Mouse (Mus musculus) hindbrain, embryonic 15.5 days (tissue): Measurements from ENCODE around the gene Gga3. TPM values are rescaled to one million over a fixed set of nuclear protein-coding genes. Genes with fewer than 3 reads are reported as not detected.

Source experiments
- ATAC-seq: fragments of 200-750 bp; cut with Nextera tagmentation; 2 replicates; pipeline ENCODE4 v1.8.0; 2017; ENCODE audit warnings: low read depth, moderate number of reproducible peaks, moderate TSS enrichment; ENCODE audit not compliant: low FRiP score
- H3K27ac ChIP-seq: fragments of 300-500 bp; sonication (generic); replicated peaks from 2 replicates; pipeline ENCODE4 v1.5.1; 2015; ENCODE audit warnings: mild to moderate bottlenecking, inconsistent platforms
- H3K27me3 ChIP-seq: fragments of 300-500 bp; sonication (generic); 2 replicates; pipeline ENCODE4 v1.6.1; 2015; ENCODE audit warnings: control low read depth, inconsistent platforms
- H3K36me3 ChIP-seq: fragments of 300-500 bp; sonication (generic); 2 replicates; pipeline ENCODE4 v1.6.1; 2015; ENCODE audit warnings: control low read depth, inconsistent platforms
- H3K4me1 ChIP-seq: fragments of 300-500 bp; sonication (generic); replicated peaks from 2 replicates; pipeline ENCODE4 v1.6.1; 2015; ENCODE audit warnings: control low read depth, inconsistent platforms
- H3K4me2 ChIP-seq: fragments of 300-500 bp; sonication (generic); 2 replicates; pipeline ENCODE4 v1.6.1; 2015; ENCODE audit warnings: moderate library complexity, mild to moderate bottlenecking, inconsistent platforms
- H3K4me3 ChIP-seq: fragments of 300-500 bp; sonication (generic); 2 replicates; pipeline ENCODE4 v1.5.1; 2015; ENCODE audit warnings: mild to moderate bottlenecking, inconsistent platforms
- H3K9ac ChIP-seq: fragments of 300-500 bp; sonication (generic); 2 replicates; pipeline ENCODE4 v1.6.1; 2015; ENCODE audit warnings: inconsistent platforms
- H3K9me3 ChIP-seq: fragments of 300-500 bp; sonication (generic); 2 replicates; pipeline ENCODE4 v1.6.1; 2016; ENCODE audit warnings: control low read depth, inconsistent platforms
- WGBS: fragments of 180-500 bp; shearing (Covaris S2); methylation state at CpG from one replicate; pipeline ENCODE4 v1.1.7; 2015; 5-methylcytosine and 5-hydroxymethylcytosine counted together
- polyA plus RNA-seq: library from polyadenylated mRNA; unstranded; fragments of >200 nt; fragmentation: Nextera tagmentation; extraction: Ambion mirVana; gene quantifications from 2 replicates; pipeline ENCODE4 v1.2.1, GENCODE M21; 2015

Gga3 gene
- polyA plus RNA-seq, 1 experiment from 2014 or later: 38.1 TPM

DNA sequence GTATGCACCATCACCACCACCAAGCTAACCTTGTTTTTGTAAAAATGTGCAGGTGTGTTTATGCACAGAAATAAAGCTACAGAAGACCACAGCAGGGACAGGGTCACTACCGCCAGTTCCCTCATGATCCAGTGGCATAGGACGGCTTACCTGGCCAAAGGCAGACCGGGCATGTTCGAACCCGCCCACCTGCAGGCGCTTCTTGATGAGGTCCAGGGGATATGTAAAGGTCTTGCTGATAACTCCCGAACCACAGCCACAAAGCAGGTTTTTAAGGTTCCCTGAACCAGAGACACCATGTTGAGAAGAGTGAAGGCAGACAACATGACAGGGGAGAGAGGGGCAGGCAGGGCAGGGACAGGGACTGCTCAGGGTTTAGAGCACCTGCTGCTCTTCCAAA, 12.5 kb upstream of the Gga3 start:
- Histone ChIP-seq H3K27me3 (peaks cover 6% of the 10 kb centered on the region; the same call in 1 of the 2 replicates), H3K4me2 (no peak overlapping the region), H3K4me1 (peaks cover 19% of the 10 kb centered on the region), H3K9ac (no peak overlapping the region), H3K36me3 (peaks cover 19% of the 10 kb centered on the region), H3K27ac (no peak overlapping the region), H3K9me3 (no peaks in the 10 kb centered on the region), H3K4me3 (no peak overlapping the region)
- 93% methylated on average over 7 of the region's 7 CpGs for WGBS
- ATAC-seq: no peak

DNA sequence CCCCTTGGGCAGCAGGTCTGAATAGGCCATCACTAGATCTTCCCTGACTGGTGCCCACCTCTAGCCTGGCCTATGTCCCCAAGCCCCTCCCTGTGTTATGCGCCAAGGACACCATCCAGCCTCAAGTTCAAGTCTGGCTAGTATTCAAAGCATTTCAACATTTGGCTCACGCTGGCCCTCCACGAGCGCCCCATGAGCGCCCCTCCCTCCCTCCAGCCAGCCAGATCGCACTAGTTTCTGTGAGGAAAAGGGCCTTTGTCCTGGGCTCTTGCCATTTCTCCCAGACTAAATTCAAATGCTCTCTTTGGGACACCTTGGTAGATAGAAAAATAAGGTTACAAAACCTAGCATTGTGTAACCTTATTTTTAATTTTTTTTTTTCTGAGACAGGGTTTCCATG, 12.0 kb upstream of the Gga3 start:
- H3K27me3 ChIP-seq: peaks cover 6% of the 10 kb centered on the region; the same call in 1 of the 2 replicates
- no peaks in the 10 kb centered on the region for H3K9me3 ChIP-seq
- ATAC-seq: no peak
- no peak overlapping the region for H3K4me3 ChIP-seq
- H3K27ac ChIP-seq: no peak overlapping the region
- WGBS: 93% methylated on average over 6 of the region's 6 CpGs
- peaks cover 15% of the 10 kb centered on the region for H3K36me3 ChIP-seq
- no peak overlapping the region for H3K9ac ChIP-seq
- peaks cover 19% of the 10 kb centered on the region for H3K4me1 ChIP-seq
- H3K4me2 ChIP-seq: no peak overlapping the region

DNA sequence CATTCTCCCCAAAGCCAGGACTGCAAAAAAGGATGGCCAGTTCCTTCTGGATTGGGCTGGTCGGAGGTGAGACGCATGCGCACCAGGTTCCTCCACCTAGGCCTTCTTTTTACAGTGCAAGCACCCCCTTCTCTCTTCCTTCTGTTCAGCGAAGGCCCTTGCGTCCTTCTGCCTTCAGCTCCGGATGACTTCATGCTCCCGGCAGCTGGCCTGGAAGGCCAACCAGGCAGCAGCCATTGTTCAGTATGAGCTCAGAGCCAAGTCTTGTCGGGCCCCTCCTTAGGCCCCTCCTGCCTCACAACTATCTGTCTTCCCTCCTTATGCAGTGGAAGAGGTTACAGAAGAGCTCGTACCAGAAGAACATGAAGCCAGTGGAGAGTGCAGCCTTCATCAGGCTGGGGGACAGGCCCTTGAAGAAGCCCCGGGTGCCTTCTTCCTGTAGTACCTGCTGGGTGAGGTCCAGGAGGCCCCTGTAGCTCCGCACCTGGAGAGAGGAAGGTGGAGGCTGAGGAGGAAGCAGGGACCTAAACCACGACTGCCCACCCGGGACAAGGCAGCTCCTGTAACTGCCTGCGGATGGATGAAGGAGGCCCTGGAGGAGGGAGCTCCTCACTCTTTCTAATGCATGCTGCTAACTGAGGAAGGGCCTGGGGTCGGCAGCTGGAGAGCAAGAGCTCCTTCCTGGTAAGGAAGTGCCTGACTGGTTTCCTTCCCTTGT, 11.4 kb upstream of the Gga3 start:
- no peak overlapping the region for H3K27ac ChIP-seq
- H3K4me2 ChIP-seq: no peak overlapping the region
- no peaks in the 10 kb centered on the region for H3K9me3 ChIP-seq
- peaks cover 19% of the 10 kb centered on the region for H3K4me1 ChIP-seq
- H3K4me3 ChIP-seq: no peak overlapping the region
- peaks cover 6% of the 10 kb centered on the region; the same call in 1 of the 2 replicates for H3K27me3 ChIP-seq
- 79% methylated on average over 15 of the region's 15 CpGs for WGBS
- ATAC-seq: no peak
- no peak overlapping the region for H3K9ac ChIP-seq
- peaks cover 10% of the 10 kb centered on the region for H3K36me3 ChIP-seq

DNA sequence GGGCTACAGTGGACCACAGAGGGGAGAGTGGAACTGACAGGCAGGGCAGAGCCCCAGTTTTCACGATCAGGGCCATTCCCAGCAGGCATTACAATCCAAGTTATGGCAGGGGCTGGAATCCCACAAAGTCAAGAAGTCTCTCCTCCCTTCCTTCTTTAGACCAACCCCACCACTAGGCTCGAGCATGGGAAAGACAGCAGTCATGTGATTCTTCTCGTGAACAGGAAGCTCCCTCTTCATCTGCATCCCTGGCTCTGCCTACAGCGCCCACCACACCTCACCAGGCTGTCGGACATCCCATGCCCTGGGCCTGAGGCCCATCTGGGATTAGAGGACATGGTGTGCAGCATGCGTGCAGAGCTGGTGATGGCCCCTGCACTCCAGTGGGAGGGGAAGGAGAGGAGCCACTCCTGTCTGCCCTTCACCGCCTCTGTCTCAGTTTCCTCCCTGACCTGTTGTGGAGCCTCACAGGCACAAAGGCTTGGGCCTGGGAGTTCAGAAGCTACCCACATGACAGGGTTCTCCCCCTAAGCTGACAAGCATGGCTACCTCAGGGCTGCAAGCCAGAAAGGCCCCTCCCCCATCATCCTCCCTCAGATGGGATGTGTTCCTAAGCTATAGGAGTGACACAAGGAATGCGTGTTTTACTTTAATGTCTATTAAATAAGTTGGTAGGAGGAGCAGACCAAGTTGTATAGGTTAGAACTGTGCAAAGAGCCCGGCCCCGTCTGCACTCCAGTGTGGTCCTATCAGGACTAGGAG, 10.7 kb upstream of the Gga3 start:
- no peak overlapping the region for H3K27ac ChIP-seq
- H3K4me2 ChIP-seq: no peak overlapping the region
- H3K4me1 ChIP-seq: peaks cover 19% of the 10 kb centered on the region
- H3K9me3 ChIP-seq: no peaks in the 10 kb centered on the region
- H3K36me3 ChIP-seq: peaks cover 8% of the 10 kb centered on the region
- 88% methylated on average over 10 of the region's 10 CpGs for WGBS
- ATAC-seq: no peak
- H3K27me3 ChIP-seq: peaks cover 6% of the 10 kb centered on the region; the same call in 1 of the 2 replicates
- no peak overlapping the region for H3K4me3 ChIP-seq
- H3K9ac ChIP-seq: no peak overlapping the region

DNA sequence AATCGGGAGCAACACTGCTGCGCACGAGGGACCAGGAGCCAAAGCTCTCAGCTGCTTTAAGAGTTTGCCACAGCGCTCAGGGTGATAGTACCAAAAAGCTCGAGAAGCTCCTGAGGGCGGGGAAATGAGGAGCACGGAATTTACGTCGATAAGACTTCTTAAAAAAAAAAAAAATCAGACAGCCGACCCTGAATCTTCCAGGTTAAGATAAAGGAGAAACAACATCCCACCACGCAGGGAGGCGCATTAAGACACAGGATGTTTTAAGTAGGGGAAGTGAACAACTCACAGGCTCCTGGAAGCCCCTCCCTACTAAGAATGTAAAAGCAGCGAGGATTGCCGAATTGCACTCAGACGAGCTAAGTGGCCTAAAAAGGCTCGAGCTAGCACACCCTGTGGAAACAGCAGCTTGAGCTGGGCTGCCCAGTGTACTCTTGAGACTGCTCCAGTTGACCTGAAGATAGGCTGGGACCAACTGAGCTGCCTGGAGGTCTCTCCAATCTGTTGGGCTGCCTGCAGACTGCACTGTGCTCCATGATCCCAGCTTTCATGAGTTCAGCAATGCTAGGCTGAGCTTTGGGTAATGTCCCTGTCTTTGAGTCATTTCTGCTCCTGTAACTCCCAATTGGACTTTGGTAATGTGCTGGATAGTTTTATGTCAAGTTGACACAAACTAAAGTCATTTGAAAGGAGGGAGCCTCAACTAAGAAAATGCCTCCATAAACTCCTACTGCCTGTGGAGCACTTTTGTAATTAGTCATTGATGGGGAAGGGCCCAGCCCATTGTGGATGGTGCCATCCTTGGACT, 9.5 kb upstream of the Gga3 start:
- peaks cover 6% of the 10 kb centered on the region; the same call in 1 of the 2 replicates for H3K27me3 ChIP-seq
- peaks cover 19% of the 10 kb centered on the region for H3K4me1 ChIP-seq
- ATAC-seq: no peak
- H3K9ac ChIP-seq: peak overlapping the region; percentile 61
- peaks cover 11% of the 10 kb centered on the region for H3K36me3 ChIP-seq
- peak overlapping the region; percentile 67 for H3K4me3 ChIP-seq
- H3K4me2 ChIP-seq: peak overlapping the region; percentile 93
- H3K9me3 ChIP-seq: no peaks in the 10 kb centered on the region
- 1% methylated on average over 16 of the region's 16 CpGs for WGBS
- H3K27ac ChIP-seq: peak overlapping the region; percentile 78

DNA sequence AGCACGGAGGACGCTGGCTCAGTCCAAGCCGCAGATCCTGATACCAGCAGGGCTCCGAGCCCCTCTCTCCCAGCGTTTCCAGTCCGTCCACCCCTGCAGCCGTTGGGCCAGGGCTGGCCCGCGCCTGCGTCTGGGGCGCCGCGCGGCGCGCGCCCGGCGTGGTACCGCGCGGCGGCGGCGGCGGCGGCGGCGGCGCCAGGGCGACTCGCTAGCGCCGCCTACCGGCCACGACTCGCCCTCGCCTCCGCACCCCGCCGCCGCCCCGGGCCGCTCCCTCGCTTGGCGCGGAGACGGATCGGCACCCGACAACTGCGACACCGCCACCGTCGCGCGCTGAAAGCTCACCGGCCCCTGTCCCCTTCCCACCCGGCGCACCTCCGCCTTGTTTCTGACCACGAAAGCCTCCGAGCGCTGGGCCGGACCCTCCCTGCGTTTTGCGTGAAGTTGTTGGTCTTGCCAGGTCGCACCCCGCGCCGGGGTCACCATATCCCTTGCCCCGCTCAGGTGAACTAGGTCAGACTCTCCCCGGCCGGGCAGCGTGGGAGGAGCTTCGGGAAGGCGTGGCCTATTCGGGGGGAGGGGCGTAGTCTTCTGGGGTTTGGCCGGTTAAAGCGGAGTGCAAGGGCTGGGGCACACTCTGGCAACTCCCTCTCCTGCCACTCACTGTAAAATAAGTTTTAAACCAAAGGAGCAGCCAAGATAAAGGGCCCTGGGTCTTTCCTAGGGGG, 8.7 kb upstream of the Gga3 start, which contains the start of gene Mif4gd:
TSS of gene Mif4gd (minus strand) at position 560 of the 728 bp plus-strand sequence.
- peak; percentile 83 for ATAC-seq
- H3K4me1 ChIP-seq: peaks cover 19% of the 10 kb centered on the region
- WGBS: 1% methylated on average over 62 of the region's 80 CpGs

DNA sequence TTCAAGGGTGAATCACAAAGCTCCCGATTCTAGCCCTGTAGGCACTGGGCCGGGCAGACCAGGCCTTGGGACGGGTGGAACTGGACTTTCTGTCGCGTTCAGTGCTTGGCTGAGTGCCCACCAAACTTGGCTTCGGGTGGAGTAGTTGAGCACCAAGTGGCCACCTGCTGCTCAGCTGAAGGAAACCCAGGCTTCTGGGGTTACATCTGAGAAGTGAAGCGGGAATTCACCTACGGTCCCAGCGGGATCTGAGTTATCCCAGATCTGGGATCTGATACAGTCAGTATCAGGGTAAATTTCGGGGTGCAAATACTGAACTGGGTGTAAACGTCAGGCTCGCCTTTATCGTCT, 8.2 kb upstream of the Gga3 start:
- no peaks in the 10 kb centered on the region for H3K9me3 ChIP-seq
- peaks cover 23% of the 10 kb centered on the region for H3K36me3 ChIP-seq
- WGBS: 2% methylated on average over 13 of the region's 13 CpGs
- H3K4me1 ChIP-seq: peaks cover 19% of the 10 kb centered on the region
- peak overlapping the region; percentile 78 for H3K27ac ChIP-seq
- no peak for ATAC-seq
- H3K4me3 ChIP-seq: peak overlapping the region; percentile 67
- H3K9ac ChIP-seq: peak overlapping the region; percentile 61
- peaks cover 6% of the 10 kb centered on the region; the same call in 1 of the 2 replicates for H3K27me3 ChIP-seq
- peak overlapping the region; percentile 93 for H3K4me2 ChIP-seq

More for the DNA sequence above, 8.7 kb upstream of the Gga3 start, which contains the start of gene Mif4gd:
- Histone ChIP-seq H3K27me3 (peaks cover 6% of the 10 kb centered on the region; the same call in 1 of the 2 replicates), H3K9me3 (no peaks in the 10 kb centered on the region), H3K9ac (peak within 1 kb of the TSS; percentile 61), H3K36me3 (peaks cover 17% of the 10 kb centered on the region), H3K4me3 (peak within 1 kb of the TSS; percentile 67), H3K27ac (peak within 1 kb of the TSS; percentile 78), H3K4me2 (peak within 1 kb of the TSS; percentile 93)

DNA sequence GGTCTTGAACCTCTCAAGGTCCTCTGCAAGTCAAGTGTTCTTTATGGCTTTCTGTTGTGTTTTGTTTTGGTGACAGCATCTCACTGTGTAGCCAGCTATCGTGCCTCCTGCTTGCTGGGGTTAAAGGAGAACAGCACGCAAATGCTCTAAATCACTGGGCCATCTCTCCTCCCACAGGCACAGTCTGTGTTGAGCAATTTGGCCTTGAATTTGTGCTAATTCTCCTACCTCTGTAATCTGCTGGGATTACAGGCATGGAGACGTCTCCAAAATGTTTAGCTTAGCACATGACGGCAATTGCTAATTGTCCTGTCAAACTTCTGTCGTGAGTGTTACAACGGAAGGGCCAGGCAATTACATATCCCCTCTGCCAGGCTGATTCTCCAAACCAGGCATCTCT, 7.3 kb upstream of the Gga3 start:
- no peak overlapping the region for H3K4me2 ChIP-seq
- no peak overlapping the region for H3K9ac ChIP-seq
- no peaks in the 10 kb centered on the region for H3K9me3 ChIP-seq
- 79% methylated on average over 6 of the region's 6 CpGs for WGBS
- ATAC-seq: no peak
- H3K27ac ChIP-seq: no peak overlapping the region
- peaks cover 19% of the 10 kb centered on the region for H3K4me1 ChIP-seq
- H3K36me3 ChIP-seq: peaks cover 30% of the 10 kb centered on the region
- H3K27me3 ChIP-seq: peaks cover 6% of the 10 kb centered on the region; the same call in 1 of the 2 replicates
- no peak overlapping the region for H3K4me3 ChIP-seq

DNA sequence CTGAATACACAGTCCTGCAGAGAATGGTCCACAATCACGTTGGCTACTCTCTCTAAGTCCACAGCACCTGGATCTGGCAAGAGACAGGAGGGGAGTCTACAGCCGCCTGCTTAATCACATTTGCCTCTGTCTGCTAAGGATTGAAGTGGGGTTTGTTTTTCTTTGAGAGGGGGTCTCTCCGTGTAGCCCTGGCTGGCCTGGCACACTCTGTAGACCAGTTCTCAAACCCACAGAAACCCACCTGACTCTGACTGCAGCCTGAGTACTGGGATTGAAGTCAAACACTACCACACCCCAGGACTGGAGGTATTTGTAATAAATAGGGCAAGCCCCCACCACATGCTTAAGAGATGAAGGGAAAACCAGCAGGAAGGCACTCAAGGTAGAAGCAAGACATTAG, 5.7 kb upstream of the Gga3 start:
- 76% methylated on average over 3 of the region's 3 CpGs for WGBS

DNA sequence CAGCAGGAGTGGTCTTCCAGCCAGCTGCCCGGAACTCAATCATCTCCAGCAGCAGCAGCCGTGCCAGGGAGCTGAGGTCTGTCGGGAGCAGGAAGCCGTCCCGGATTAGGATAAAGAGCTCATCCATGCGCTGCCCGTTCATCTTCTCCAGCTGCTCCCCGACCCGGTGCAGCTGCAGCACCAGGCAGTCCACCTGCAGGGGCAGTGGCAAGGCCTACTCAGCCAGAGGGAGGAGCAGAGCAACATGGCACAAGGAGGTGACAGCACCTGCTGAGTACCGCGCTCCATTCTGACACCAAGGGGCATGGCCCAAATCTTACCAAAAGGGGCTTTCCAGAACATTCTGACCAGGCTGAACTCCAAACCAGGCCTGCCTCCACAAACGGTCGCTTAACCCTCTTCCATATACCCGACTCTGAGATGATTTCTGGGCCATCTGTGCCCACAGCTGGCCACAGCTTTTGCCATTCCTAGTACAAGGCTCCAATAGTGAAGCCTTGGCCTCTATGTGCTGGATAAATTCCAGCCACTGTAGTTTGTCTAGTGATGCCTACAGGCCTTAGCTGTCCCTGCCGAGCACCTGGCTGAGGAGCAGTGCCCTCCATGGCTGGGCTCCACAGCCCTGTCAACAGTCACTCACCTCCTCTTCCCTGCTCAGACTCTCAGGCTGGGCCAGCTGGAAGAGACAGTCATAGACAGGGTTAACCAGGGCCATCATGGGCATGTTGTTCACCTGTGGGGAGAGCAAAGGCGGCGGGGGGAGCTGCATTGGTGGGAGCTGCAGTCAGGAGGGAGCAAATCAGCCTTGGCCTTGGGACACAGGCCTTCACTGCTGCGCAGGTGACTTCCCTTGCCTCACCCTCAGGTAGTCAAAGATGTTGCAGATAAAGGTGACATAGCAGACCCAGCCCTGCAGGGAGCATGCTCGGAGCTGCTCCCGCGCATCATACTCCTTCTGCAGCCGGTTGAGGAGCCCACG, 4.9 kb upstream of the Gga3 start:
- H3K27ac ChIP-seq: no peak overlapping the region
- no peaks in the 10 kb centered on the region for H3K27me3 ChIP-seq
- H3K36me3 ChIP-seq: peaks cover 29% of the 10 kb centered on the region
- peaks cover 34% of the 10 kb centered on the region for H3K4me1 ChIP-seq
- H3K4me3 ChIP-seq: no peak overlapping the region
- no peak overlapping the region for H3K9ac ChIP-seq
- 75% methylated on average over 23 of the region's 23 CpGs for WGBS
- no peak overlapping the region for H3K4me2 ChIP-seq
- H3K9me3 ChIP-seq: no peaks in the 10 kb centered on the region
- ATAC-seq: no peak

More for the DNA sequence above, 5.7 kb upstream of the Gga3 start:
- Histone ChIP-seq H3K4me1 (peaks cover 33% of the 10 kb centered on the region), H3K9me3 (no peaks in the 10 kb centered on the region), H3K4me3 (no peak overlapping the region), H3K27ac (no peak overlapping the region), H3K9ac (no peak overlapping the region), H3K4me2 (no peak overlapping the region), H3K36me3 (peaks cover 29% of the 10 kb centered on the region), H3K27me3 (peaks cover 2% of the 10 kb centered on the region; the same call in 1 of the 2 replicates)
- ATAC-seq: no peak
